Comparison of ENCODE assay signal across 13 mouse cellular contexts in the genomic region with DNA sequence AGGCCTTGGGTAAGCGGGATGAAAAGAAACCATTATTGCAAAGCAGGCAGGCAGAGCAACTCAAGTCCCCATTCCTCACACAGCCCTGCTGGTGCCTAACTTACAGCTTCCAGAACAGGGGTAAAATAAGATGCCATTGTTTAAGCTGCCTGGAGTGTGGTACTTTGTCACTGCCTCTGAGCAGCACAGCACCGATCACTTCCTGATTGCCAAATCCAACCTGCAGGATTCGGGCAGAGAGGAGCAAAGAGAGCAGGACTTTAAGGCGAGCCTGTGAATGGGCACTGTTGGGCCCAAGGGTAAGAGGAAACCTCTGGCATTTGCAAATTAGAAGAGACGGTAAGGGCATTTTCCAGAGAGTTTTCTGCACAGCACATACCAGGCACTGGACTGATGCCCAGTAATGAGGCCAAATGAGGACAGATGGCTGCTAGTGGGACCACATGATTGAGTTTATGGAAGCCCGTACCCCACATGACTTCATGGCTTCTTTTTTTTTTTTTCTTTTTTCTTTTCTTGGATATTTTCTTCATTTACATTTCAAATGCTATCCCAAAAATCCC. TPM values are rescaled to one million over a fixed set of nuclear protein-coding genes. Genes with fewer than 3 reads are reported as not detected.
DNase-seq lines count a peak whose midpoint lies in the region; ATAC-seq and TF ChIP-seq lines count a peak whose summit lies in the region.
"Had no signal": no experiment of that assay in that cellular context is flagged by ENCODE, and none has a peak within 500 bp of the region (broad histone marks: within the 10 kb centered on the region; RNA-seq: fewer than 3 reads in every experiment).

No protein-coding gene starts in this region.

- no peaks in the 10 kb centered on the region for H3K36me3 ChIP-seq in heart, adult 2 months (ENCODE audit: control insufficient read depth, insufficient read depth, low read length)
- no peaks in the 10 kb centered on the region for H3K36me3 ChIP-seq in kidney, embryonic 15.5 days
- no peaks in the 10 kb centered on the region for H3K36me3 ChIP-seq in liver, postnatal 0 days (replicated peaks; ENCODE audit: insufficient read depth, low read length)
- H3K36me3 ChIP-seq: liver, embryonic 12.5 days had no signal

- ATAC-seq in kidney, embryonic 15.5 days (replicated peaks; ENCODE audit: low FRiP score) = no peak
- ATAC-seq in liver, postnatal 0 days = no peak
- ATAC-seq: liver, embryonic 12.5 days; Patski had no signal

- H3K4me3 ChIP-seq in heart, adult 2 months = no peak overlapping the region
- no peak overlapping the region for H3K4me3 ChIP-seq in kidney, embryonic 15.5 days (replicated peaks)
- H3K4me3 ChIP-seq in liver, postnatal 0 days (ENCODE audit: low read depth, low read length) = no peak overlapping the region
- H3K4me3 ChIP-seq: liver, embryonic 12.5 days had no signal

- no peaks in the 10 kb centered on the region; the same call in 1 of the 2 replicates for H3K27me3 ChIP-seq in heart, adult 2 months (ENCODE audit: control insufficient read depth, insufficient read depth, low read length)
- H3K27me3 ChIP-seq in kidney, embryonic 15.5 days = no peaks in the 10 kb centered on the region
- no peaks in the 10 kb centered on the region for H3K27me3 ChIP-seq in liver, postnatal 0 days (ENCODE audit: insufficient read depth, low read length)
- H3K27me3 ChIP-seq: Patski had no signal

- TF ChIP-seq POLR2A in heart, adult 2 months (IDR thresholded peaks at IDR 0.05; ENCODE audit: insufficient read depth, low read depth, low read length) = no peak

- H3K27ac ChIP-seq in heart, adult 2 months = no peak overlapping the region
- H3K27ac ChIP-seq in kidney, embryonic 15.5 days = no peak overlapping the region
- no peak overlapping the region for H3K27ac ChIP-seq in liver, postnatal 0 days (ENCODE audit: low read depth)
- H3K27ac ChIP-seq: kidney, postnatal 0 days; liver, embryonic 12.5 days had no signal

- TF ChIP-seq EP300 in heart, adult 2 months (IDR thresholded peaks at IDR 0.05; ENCODE audit: insufficient read depth, low read depth, low read length) = 0 out of 2 replicates have a peak, but pooled peaks have one; percentile 10
- TF ChIP-seq EP300 in liver, postnatal 0 days (IDR thresholded peaks at IDR 0.05; ENCODE audit: low read depth) = no peak

- peak; percentile 38 to 40 for DNase-seq in heart, adult 2 months
- no peak for DNase-seq in heart, postnatal 25 days (ENCODE audit: low spot score)
- DNase-seq in kidney, postnatal 25 days = peak; percentile 27 to 58
- DNase-seq in adipocyte (ENCODE audit: low spot score) = peak; percentile 65
- peak; percentile 57 for DNase-seq in cerebellum, adult 8-10 months
- no peak for DNase-seq in spleen, postnatal 4 days (ENCODE audit: low spot score in 2 of 2)
- DNase-seq in liver, postnatal 0 days = no peak
- DNase-seq: adrenal gland, postnatal 10 days; lung, postnatal 36 days had no signal

- TF ChIP-seq CTCF in heart, adult 2 months (IDR thresholded peaks at IDR 0.05) = no peak
- no peak for TF ChIP-seq CTCF in liver, postnatal 0 days (IDR thresholded peaks at IDR 0.05; ENCODE audit: low read depth)

- no peaks in the 10 kb centered on the region for H3K9me3 ChIP-seq in kidney, embryonic 15.5 days (replicated peaks)
- H3K9me3 ChIP-seq in liver, postnatal 0 days (ENCODE audit: low read length) = no peaks in the 10 kb centered on the region
- H3K9me3 ChIP-seq: liver, embryonic 12.5 days had no signal

- H3K4me2 ChIP-seq in kidney, embryonic 15.5 days = no peak overlapping the region
- H3K4me2 ChIP-seq in liver, postnatal 0 days (ENCODE audit: low read depth, low read length) = no peak overlapping the region
- H3K4me2 ChIP-seq: liver, embryonic 12.5 days had no signal

- H3K9ac ChIP-seq in heart, adult 2 months (ENCODE audit: low read depth, low read length) = no peak overlapping the region
- H3K9ac ChIP-seq in kidney, embryonic 15.5 days = no peak overlapping the region
- no peak overlapping the region for H3K9ac ChIP-seq in liver, postnatal 0 days (replicated peaks)
- H3K9ac ChIP-seq: liver, embryonic 12.5 days had no signal

- WGBS in heart, adult 2 months = 54% methylated on average over 6 of the region's 6 CpGs
- WGBS in kidney, embryonic 15.5 days = 79% methylated on average over 6 of the region's 6 CpGs
- WGBS in liver, postnatal 0 days (ENCODE audit: insufficient replicate concordance) = 67% methylated on average over 6 of the region's 6 CpGs

- H3K79me2 ChIP-seq in heart, adult 2 months (replicated peaks; ENCODE audit: control insufficient read depth, insufficient read depth, low read length) = no peaks in the 10 kb centered on the region

- intact Hi-C loops in heart, adult 2 months (cut with DNase I) = loop anchor here (5.0 kb wide), 1 partner anchor 54 kb away; a partner anchor contains a TSS
- intact Hi-C loops in heart, postnatal 25 days (cut with DNase I) = no loop called here

- H3K4me1 ChIP-seq in heart, adult 2 months (ENCODE audit: control insufficient read depth, insufficient read depth, low read length) = peaks cover 9% of the 10 kb centered on the region; the same call in 1 of the 2 replicates
- peaks cover 10% of the 10 kb centered on the region for H3K4me1 ChIP-seq in kidney, embryonic 15.5 days
- no peaks in the 10 kb centered on the region for H3K4me1 ChIP-seq in liver, postnatal 0 days (ENCODE audit: insufficient read depth)

RNA-seq across cellular contexts. Expression of a gene that starts 23.8 kb away (rescaled TPM):
- total RNA-seq in heart, adult 2 months (2021) = 10 to 100 TPM; 11.0 to 12.7 TPM
- 8.1 and 8.9 TPM in 2 replicates for polyA plus RNA-seq in heart, adult 2 months (2012; rRNA removed)
- 10 to 100 TPM; 12.0 to 12.6 TPM for total RNA-seq in heart, postnatal 25 days (2021)
- polyA plus RNA-seq in kidney, embryonic 15.5 days (2015; fragmentation: Nextera tagmentation; extraction: Ambion mirVana) = 5.1 and 5.5 TPM in 2 replicates
- 1.9 and 2.4 TPM in 2 replicates for polyA plus RNA-seq in liver, postnatal 0 days (2015; fragmentation: Nextera tagmentation; extraction: Ambion mirVana)

RNA-seq across cellular contexts. Expression of a gene that starts 24.6 kb away (rescaled TPM):
- total RNA-seq in heart, adult 2 months (2021) = 10 to 100 TPM; 40.4 to 47.9 TPM
- 29.3 and 53.3 TPM in 2 replicates for polyA plus RNA-seq in heart, adult 2 months (2012; rRNA removed)
- total RNA-seq in heart, postnatal 25 days (2021) = 10 to 100 TPM; 33.5 to 38.2 TPM
- polyA plus RNA-seq in kidney, embryonic 15.5 days (2015; fragmentation: Nextera tagmentation; extraction: Ambion mirVana) = 130 TPM in 2 replicates
- polyA plus RNA-seq in liver, postnatal 0 days (2015; fragmentation: Nextera tagmentation; extraction: Ambion mirVana) = 46.0 and 47.5 TPM in 2 replicates

RNA-seq across cellular contexts. Expression of a gene that starts 53.1 kb away (rescaled TPM):
- total RNA-seq in heart, adult 2 months (2021) = under 1 TPM; 0.64 to 0.65 TPM
- polyA plus RNA-seq in heart, adult 2 months (2012; rRNA removed) = 1.2 and 1.3 TPM in 2 replicates
- total RNA-seq in heart, postnatal 25 days (2021) = 1 to 10 TPM; 1.4 TPM
- 22.9 and 26.5 TPM in 2 replicates for polyA plus RNA-seq in kidney, embryonic 15.5 days (2015; fragmentation: Nextera tagmentation; extraction: Ambion mirVana)
- 4.7 and 5.2 TPM in 2 replicates for polyA plus RNA-seq in liver, postnatal 0 days (2015; fragmentation: Nextera tagmentation; extraction: Ambion mirVana)

Comparison
In these comparisons a context has a peak if more than half of its experiments do, and no peak if none do; other contexts are left out.
1. DNase-seq: peak in heart, adult 2 months (2 of 2), kidney, postnatal 25 days (2 of 2), adipocyte (single experiment) and cerebellum, adult 8-10 months (single experiment); none in heart, postnatal 25 days (single experiment), spleen, postnatal 4 days (0 of 2) and liver, postnatal 0 days (single experiment).